Mouse (Mus musculus): ENCODE measurements at regions not wholly inside any gene's neighbourhood (a gene's known extent, or its start where the extent isn't known, plus 50 kb on each side); places are given as distances from the start of the nearest gene placed in this dataset.

GRCm38 (mm10) chr1:169439621-169440020, 91.6 kb downstream of the Nuf2 start:
- Histone ChIP-seq H3K9ac (ENCODE audit: low read depth, low read length) (no peak overlapping the region), H3K36me3 (ENCODE audit: control insufficient read depth, insufficient read depth, low read length) (no peaks in the 10 kb centered on the region), H3K27ac (replicated peaks; ENCODE audit: insufficient read depth, low read depth, low read length) (no peak overlapping the region), H3K4me3 (ENCODE audit: insufficient read depth, low read depth, low read length) (no peak overlapping the region), H3K79me2 (ENCODE audit: control insufficient read depth, insufficient read depth, low read length) (no peaks in the 10 kb centered on the region), H3K4me1 (ENCODE audit: control insufficient read depth, insufficient read depth, low read length) (no peaks in the 10 kb centered on the region), H3K27me3 (ENCODE audit: control insufficient read depth, insufficient read depth, low read length) (no peaks in the 10 kb centered on the region)
- no peak for DNase-seq (ENCODE audit: extremely low read depth, low read depth, low spot score)
- TF ChIP-seq CTCF (IDR thresholded peaks at IDR 0.05; ENCODE audit: low read depth, low read length) (no peak), POLR2A (IDR thresholded peaks at IDR 0.05; ENCODE audit: extremely low read depth, insufficient read depth, low read length) (no peak)
- WGBS, result 72% methylated on average over 2 of the region's 2 CpGs

DNA sequence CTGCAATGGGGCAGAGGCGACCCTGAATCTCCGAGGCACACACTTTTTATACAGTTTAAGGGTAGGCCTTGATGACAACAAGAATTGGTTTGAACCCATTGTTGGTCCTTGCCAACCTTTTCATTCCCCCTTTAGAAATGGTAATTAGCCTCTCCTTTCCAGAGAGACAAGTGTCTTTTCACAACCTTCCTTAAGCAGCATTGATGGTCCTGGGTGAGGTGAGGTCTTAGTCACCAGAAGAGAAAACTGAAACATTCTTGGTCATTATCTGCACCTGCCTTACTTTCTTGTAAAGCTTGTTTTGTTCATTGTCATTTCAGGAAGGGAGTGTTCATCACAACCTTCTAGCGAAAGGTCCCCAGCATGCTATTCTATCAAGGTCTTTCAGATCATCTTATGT, 93.3 kb downstream of the Nuf2 start:
- no peak overlapping the region for H3K4me3 ChIP-seq (ENCODE audit: insufficient read depth, low read depth, low read length)
- no peak for TF ChIP-seq CTCF (IDR thresholded peaks at IDR 0.05; ENCODE audit: low read depth, low read length)
- TF ChIP-seq POLR2A (IDR thresholded peaks at IDR 0.05; ENCODE audit: extremely low read depth, insufficient read depth, low read length), result no peak
- H3K36me3 ChIP-seq (ENCODE audit: control insufficient read depth, insufficient read depth, low read length), result no peaks in the 10 kb centered on the region
- no peak for DNase-seq (ENCODE audit: extremely low read depth, low read depth, low spot score)
- no peaks in the 10 kb centered on the region for H3K27me3 ChIP-seq (ENCODE audit: control insufficient read depth, insufficient read depth, low read length)
- 91% methylated on average over 3 of the region's 3 CpGs for WGBS
- no peak overlapping the region for H3K9ac ChIP-seq (ENCODE audit: low read depth, low read length)
- no peak overlapping the region for H3K27ac ChIP-seq (replicated peaks; ENCODE audit: insufficient read depth, low read depth, low read length)
- H3K4me1 ChIP-seq (ENCODE audit: control insufficient read depth, insufficient read depth, low read length), result no peaks in the 10 kb centered on the region
- H3K79me2 ChIP-seq (ENCODE audit: control insufficient read depth, insufficient read depth, low read length), result no peaks in the 10 kb centered on the region

DNA sequence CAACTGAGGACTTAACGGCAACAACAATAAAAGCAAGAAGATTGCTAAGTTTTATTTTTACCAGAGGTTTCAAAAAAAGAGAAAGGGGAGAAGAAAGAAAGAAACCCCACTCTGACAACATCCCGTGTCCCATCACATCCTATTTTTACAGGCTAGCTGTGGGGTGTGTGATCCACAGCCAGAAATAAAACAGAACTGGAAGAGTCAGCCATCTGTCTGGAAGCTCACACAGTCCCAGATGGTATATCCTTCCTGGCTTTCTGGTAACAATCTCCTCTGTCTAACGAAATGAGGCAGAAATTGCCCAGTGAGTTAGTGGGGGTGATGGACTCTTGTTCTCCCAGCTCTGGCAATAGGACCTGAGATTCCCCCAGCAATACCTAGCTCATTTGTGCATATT, 108.9 kb downstream of the Nuf2 start:
- DNase-seq (ENCODE audit: extremely low read depth, low read depth, low spot score), result no peak
- WGBS, result 73% methylated on average over 3 of the region's 3 CpGs

GRCm38 (mm10) chr1:169421671-169422070, 109.6 kb downstream of the Nuf2 start:
- H3K27ac ChIP-seq (replicated peaks; ENCODE audit: insufficient read depth, low read depth, low read length), result no peak overlapping the region
- H3K4me3 ChIP-seq (ENCODE audit: insufficient read depth, low read depth, low read length), result no peak overlapping the region
- DNase-seq (ENCODE audit: extremely low read depth, low read depth, low spot score), result no peak
- H3K36me3 ChIP-seq (ENCODE audit: control insufficient read depth, insufficient read depth, low read length), result no peaks in the 10 kb centered on the region
- H3K9ac ChIP-seq (ENCODE audit: low read depth, low read length), result no peak overlapping the region
- no peak for TF ChIP-seq CTCF (IDR thresholded peaks at IDR 0.05; ENCODE audit: low read depth, low read length)
- no peak for TF ChIP-seq POLR2A (IDR thresholded peaks at IDR 0.05; ENCODE audit: extremely low read depth, insufficient read depth, low read length)
- no peaks in the 10 kb centered on the region for H3K79me2 ChIP-seq (ENCODE audit: control insufficient read depth, insufficient read depth, low read length)
- 26% methylated on average over 1 of the region's 1 CpGs for WGBS
- H3K27me3 ChIP-seq (ENCODE audit: control insufficient read depth, insufficient read depth, low read length), result no peaks in the 10 kb centered on the region
- H3K4me1 ChIP-seq (ENCODE audit: control insufficient read depth, insufficient read depth, low read length), result no peaks in the 10 kb centered on the region

More for the DNA sequence above, 108.9 kb downstream of the Nuf2 start:
- Histone ChIP-seq H3K27ac (replicated peaks; ENCODE audit: insufficient read depth, low read depth, low read length) (no peak overlapping the region), H3K36me3 (ENCODE audit: control insufficient read depth, insufficient read depth, low read length) (no peaks in the 10 kb centered on the region), H3K79me2 (ENCODE audit: control insufficient read depth, insufficient read depth, low read length) (no peaks in the 10 kb centered on the region), H3K27me3 (ENCODE audit: control insufficient read depth, insufficient read depth, low read length) (no peaks in the 10 kb centered on the region), H3K9ac (ENCODE audit: low read depth, low read length) (no peak overlapping the region), H3K4me3 (ENCODE audit: insufficient read depth, low read depth, low read length) (no peak overlapping the region), H3K4me1 (ENCODE audit: control insufficient read depth, insufficient read depth, low read length) (no peaks in the 10 kb centered on the region)
- no peak for TF ChIP-seq POLR2A (IDR thresholded peaks at IDR 0.05; ENCODE audit: extremely low read depth, insufficient read depth, low read length)
- TF ChIP-seq CTCF (IDR thresholded peaks at IDR 0.05; ENCODE audit: low read depth, low read length), result no peak

DNA sequence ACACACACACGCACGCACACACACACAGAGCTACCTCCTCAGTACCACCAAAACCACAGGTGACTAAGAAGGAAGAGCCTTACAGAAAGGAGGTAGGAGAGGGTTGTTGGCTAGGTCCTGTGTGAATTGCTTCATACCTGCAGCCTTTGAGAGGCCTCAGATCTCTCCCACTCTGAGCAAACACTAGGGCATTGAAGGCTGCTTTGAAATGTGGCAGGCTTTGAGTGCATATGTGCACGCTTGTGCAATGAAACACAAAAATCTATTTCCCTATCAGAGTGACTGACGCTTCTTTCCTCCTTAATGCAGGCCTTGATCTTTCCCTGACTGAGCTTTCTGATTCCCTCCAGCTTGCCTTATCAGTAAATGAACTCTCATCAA, 112.6 kb downstream of the Nuf2 start:
- no peak overlapping the region for H3K9ac ChIP-seq (ENCODE audit: low read depth, low read length)
- H3K4me1 ChIP-seq (ENCODE audit: control insufficient read depth, insufficient read depth, low read length), result no peaks in the 10 kb centered on the region
- no peak for TF ChIP-seq POLR2A (IDR thresholded peaks at IDR 0.05; ENCODE audit: extremely low read depth, insufficient read depth, low read length)
- no peak for TF ChIP-seq CTCF (IDR thresholded peaks at IDR 0.05; ENCODE audit: low read depth, low read length)
- no peaks in the 10 kb centered on the region for H3K36me3 ChIP-seq (ENCODE audit: control insufficient read depth, insufficient read depth, low read length)
- no peak overlapping the region for H3K27ac ChIP-seq (replicated peaks; ENCODE audit: insufficient read depth, low read depth, low read length)
- no peaks in the 10 kb centered on the region for H3K79me2 ChIP-seq (ENCODE audit: control insufficient read depth, insufficient read depth, low read length)
- no peaks in the 10 kb centered on the region for H3K27me3 ChIP-seq (ENCODE audit: control insufficient read depth, insufficient read depth, low read length)
- DNase-seq (ENCODE audit: extremely low read depth, low read depth, low spot score), result no peak
- 59% methylated on average over 4 of the region's 4 CpGs for WGBS
- H3K4me3 ChIP-seq (ENCODE audit: insufficient read depth, low read depth, low read length), result no peak overlapping the region

DNA sequence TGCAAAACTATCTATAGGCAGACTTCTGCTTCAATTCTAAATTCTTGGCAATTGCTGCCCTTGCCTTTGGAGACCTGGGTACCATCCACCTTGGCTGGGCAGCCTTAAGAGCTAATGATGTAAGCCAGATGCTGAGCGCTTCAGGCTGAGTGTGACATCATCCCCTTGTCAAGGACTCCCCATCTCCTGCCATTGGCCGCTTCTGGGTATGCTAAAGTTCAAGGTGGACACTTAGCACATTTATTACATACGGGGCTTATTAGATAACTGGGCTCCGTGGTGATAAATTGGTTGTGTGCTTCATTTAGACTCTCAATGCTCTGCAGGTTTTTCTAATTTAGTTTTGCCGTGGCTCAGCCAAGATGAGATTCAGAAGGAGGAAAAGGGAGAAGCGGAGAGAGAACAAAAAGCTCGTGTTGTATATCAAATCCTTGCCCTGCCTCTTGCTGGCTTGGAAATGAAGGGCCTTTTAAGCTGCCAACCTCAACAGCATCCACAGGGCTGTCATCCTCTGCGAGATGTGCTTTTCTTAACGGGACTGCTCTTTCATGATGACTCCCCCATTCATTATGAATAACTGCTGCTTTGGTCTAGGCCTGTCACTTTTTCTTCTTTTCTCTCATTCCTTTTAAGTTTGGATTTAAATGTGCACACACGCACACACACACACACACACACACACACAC, 113.1 kb downstream of the Nuf2 start:
- TF ChIP-seq POLR2A (IDR thresholded peaks at IDR 0.05; ENCODE audit: extremely low read depth, insufficient read depth, low read length), result no peak
- no peak for TF ChIP-seq CTCF (IDR thresholded peaks at IDR 0.05; ENCODE audit: low read depth, low read length)
- DNase-seq (ENCODE audit: extremely low read depth, low read depth, low spot score), result no peak
- no peak overlapping the region for H3K9ac ChIP-seq (ENCODE audit: low read depth, low read length)
- no peaks in the 10 kb centered on the region for H3K27me3 ChIP-seq (ENCODE audit: control insufficient read depth, insufficient read depth, low read length)
- no peaks in the 10 kb centered on the region for H3K36me3 ChIP-seq (ENCODE audit: control insufficient read depth, insufficient read depth, low read length)
- 81% methylated on average over 10 of the region's 10 CpGs for WGBS
- no peaks in the 10 kb centered on the region for H3K4me1 ChIP-seq (ENCODE audit: control insufficient read depth, insufficient read depth, low read length)
- no peaks in the 10 kb centered on the region for H3K79me2 ChIP-seq (ENCODE audit: control insufficient read depth, insufficient read depth, low read length)
- H3K4me3 ChIP-seq (ENCODE audit: insufficient read depth, low read depth, low read length), result no peak overlapping the region
- H3K27ac ChIP-seq (replicated peaks; ENCODE audit: insufficient read depth, low read depth, low read length), result no peak overlapping the region

All from liver, adult 2 months (tissue).